Mouse (Mus musculus): Measurements from ENCODE around the gene Tcf15. TPM values are rescaled to one million over a fixed set of nuclear protein-coding genes. Genes with fewer than 3 reads are reported as not detected.

The Tcf15 gene
- polyA plus RNA-seq, 1 experiment: 1.6 TPM

Other genes with a start within 250 kb of the Tcf15 start
- gene Angpt4, start 232.4 kb upstream of the Tcf15 start, polyA plus RNA-seq (2012; rRNA removed): 0.32 and 0.49 TPM in 2 replicates
- 12.3 and 16.3 TPM in 2 replicates for gene Fam110a, start 163.3 kb upstream of the Tcf15 start, polyA plus RNA-seq (2012; rRNA removed)
- 115 and 152 TPM in 2 replicates for gene Slc52a3, start 147.1 kb upstream of the Tcf15 start, polyA plus RNA-seq (2012; rRNA removed)
- gene Scrt2, start 62.0 kb upstream of the Tcf15 start, polyA plus RNA-seq (2012; rRNA removed): not detected in 2 replicates
- gene Srxn1, start 38.0 kb upstream of the Tcf15 start, polyA plus RNA-seq (2012; rRNA removed): 342 and 494 TPM in 2 replicates
- gene Csnk2a1, start 83.3 kb downstream of the Tcf15 start, polyA plus RNA-seq (2012; rRNA removed): 30.2 and 33.6 TPM in 2 replicates
- 61.9 and 68.5 TPM in 2 replicates for gene Tbc1d20, start 150.3 kb downstream of the Tcf15 start, polyA plus RNA-seq (2012; rRNA removed)
- gene Rbck1, start 189.1 kb downstream of the Tcf15 start, polyA plus RNA-seq (2012; rRNA removed): 190 and 253 TPM in 2 replicates
- 2.1 and 5.9 TPM in 2 replicates for gene Trib3, start 200.5 kb downstream of the Tcf15 start, polyA plus RNA-seq (2012; rRNA removed)
- gene Nrsn2, start 233.1 kb downstream of the Tcf15 start, polyA plus RNA-seq (2012; rRNA removed): 0.34 and 0.87 TPM in 2 replicates

Measured in large intestine, adult 2 months (tissue).